17 mouse cellular contexts compared by ENCODE assay signal in the genomic region with DNA sequence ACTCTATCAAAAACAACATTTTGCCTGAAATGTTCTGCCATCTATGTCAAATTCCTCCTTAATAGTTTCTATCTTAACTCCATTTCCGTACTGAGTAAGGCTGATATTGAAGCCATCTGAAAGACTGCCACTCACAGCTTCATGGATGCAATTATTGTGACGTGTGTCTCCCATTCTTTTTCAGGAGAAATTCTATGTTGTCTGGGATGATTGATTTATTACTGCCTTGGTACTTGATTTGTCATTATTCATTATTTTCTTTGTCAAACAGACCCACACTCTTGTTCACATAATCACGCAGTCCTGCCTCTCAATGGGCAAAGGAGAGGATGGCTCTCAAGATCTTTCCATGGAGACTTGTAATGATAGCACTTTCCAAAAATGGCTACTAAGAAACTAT.
A peak's percentile ranks its signal among the peaks of the same experiment; 100 is the strongest.
DNase-seq lines count a peak whose midpoint lies in the region; ATAC-seq lines count a peak whose summit lies in the region.
"Had no signal": no experiment of that assay in that cellular context is flagged by ENCODE, and none has a peak within 500 bp of the region (broad histone marks: within the 10 kb centered on the region; RNA-seq: fewer than 3 reads in every experiment).

No protein-coding gene starts in this region.

- no peak overlapping the region for H3K27ac ChIP-seq in forebrain, embryonic 13.5 days
- no peak overlapping the region for H3K27ac ChIP-seq in forebrain, embryonic 11.5 days (ENCODE audit: low read depth, low read length)
- H3K27ac ChIP-seq in forebrain, embryonic 14.5 days (ENCODE audit: low read depth, low read length): no peak overlapping the region
- no peak overlapping the region for H3K27ac ChIP-seq in forebrain, embryonic 16.5 days (ENCODE audit: low read length)
- H3K27ac ChIP-seq in midbrain, embryonic 10.5 days (replicated peaks): no peak overlapping the region
- no peak overlapping the region for H3K27ac ChIP-seq in hindbrain, embryonic 11.5 days (ENCODE audit: low read depth, low read length)
- H3K27ac ChIP-seq: embryonic facial prominence, embryonic 10.5 days; embryonic facial prominence, embryonic 12.5 days had no signal

- no peak for DNase-seq in forebrain, embryonic 11.5 days (ENCODE audit: low spot score)
- peak; percentile 30 for DNase-seq in forebrain, embryonic 14.5 days (ENCODE audit: low spot score)
- no peak for DNase-seq in midbrain, embryonic 10.5 days (ENCODE audit: low spot score)
- DNase-seq in right cerebral cortex, postnatal 25 days: no peak
- DNase-seq in hindbrain, embryonic 11.5 days (ENCODE audit: low spot score): no peak
- DNase-seq: adrenal gland, adult 2 months; adrenal gland, postnatal 10 days; adrenal gland, postnatal 25 days; cerebellum, adult 11-12 months; cerebellum, adult 2 months; cerebellum, adult 9-10 months; cerebellum, postnatal 10 days; cerebellum, postnatal 25 days had no signal

- H3K27me3 ChIP-seq in forebrain, embryonic 13.5 days: no peaks in the 10 kb centered on the region
- H3K27me3 ChIP-seq in forebrain, embryonic 11.5 days (ENCODE audit: control insufficient read depth, insufficient read depth, low read length): no peaks in the 10 kb centered on the region
- no peaks in the 10 kb centered on the region for H3K27me3 ChIP-seq in forebrain, embryonic 14.5 days (replicated peaks; ENCODE audit: control insufficient read depth, insufficient read depth, low read length)
- no peaks in the 10 kb centered on the region for H3K27me3 ChIP-seq in forebrain, embryonic 16.5 days (replicated peaks; ENCODE audit: control insufficient read depth, insufficient read depth, low read length)
- H3K27me3 ChIP-seq in midbrain, embryonic 10.5 days (ENCODE audit: low read depth, poor library complexity, severe bottlenecking): no peaks in the 10 kb centered on the region
- H3K27me3 ChIP-seq in hindbrain, embryonic 11.5 days (ENCODE audit: control insufficient read depth, insufficient read depth, low read length): no peaks in the 10 kb centered on the region
- H3K27me3 ChIP-seq: embryonic facial prominence, embryonic 12.5 days had no signal

- peak; percentile 61 for ATAC-seq in forebrain, embryonic 13.5 days
- ATAC-seq in forebrain, embryonic 11.5 days (replicated peaks; ENCODE audit: low FRiP score): no peak
- peak; percentile 52; the same call in 1 of the 2 replicates for ATAC-seq in forebrain, embryonic 14.5 days
- ATAC-seq in forebrain, embryonic 16.5 days: peak; percentile 83
- no peak for ATAC-seq in hindbrain, embryonic 11.5 days (ENCODE audit: low FRiP score)

- H3K4me3 ChIP-seq in forebrain, embryonic 13.5 days: no peak overlapping the region
- no peak overlapping the region for H3K4me3 ChIP-seq in forebrain, embryonic 11.5 days (ENCODE audit: low read depth, low read length)
- H3K4me3 ChIP-seq in forebrain, embryonic 14.5 days (ENCODE audit: low read depth, low read length): no peak overlapping the region
- no peak overlapping the region for H3K4me3 ChIP-seq in forebrain, embryonic 16.5 days (replicated peaks; ENCODE audit: low read length)
- H3K4me3 ChIP-seq in midbrain, embryonic 10.5 days: no peak overlapping the region
- H3K4me3 ChIP-seq in hindbrain, embryonic 11.5 days (ENCODE audit: low read depth, low read length): no peak overlapping the region
- H3K4me3 ChIP-seq: embryonic facial prominence, embryonic 10.5 days; embryonic facial prominence, embryonic 12.5 days had no signal

- no peaks in the 10 kb centered on the region for H3K4me1 ChIP-seq in forebrain, embryonic 13.5 days
- H3K4me1 ChIP-seq in forebrain, embryonic 11.5 days (replicated peaks; ENCODE audit: control insufficient read depth, insufficient read depth, low read length): no peaks in the 10 kb centered on the region
- no peaks in the 10 kb centered on the region for H3K4me1 ChIP-seq in forebrain, embryonic 14.5 days (ENCODE audit: control insufficient read depth, insufficient read depth, low read length)
- H3K4me1 ChIP-seq in forebrain, embryonic 16.5 days (replicated peaks; ENCODE audit: control insufficient read depth, insufficient read depth, low read length): no peaks in the 10 kb centered on the region
- H3K4me1 ChIP-seq in midbrain, embryonic 10.5 days: no peaks in the 10 kb centered on the region
- no peaks in the 10 kb centered on the region for H3K4me1 ChIP-seq in hindbrain, embryonic 11.5 days (replicated peaks; ENCODE audit: control insufficient read depth, insufficient read depth, low read length)
- H3K4me1 ChIP-seq: embryonic facial prominence, embryonic 10.5 days; embryonic facial prominence, embryonic 12.5 days had no signal

- 64% methylated on average over 3 of the region's 3 CpGs for WGBS in forebrain, embryonic 13.5 days
- WGBS in forebrain, embryonic 11.5 days: 78% methylated on average over 3 of the region's 3 CpGs
- WGBS in forebrain, embryonic 14.5 days: 61% methylated on average over 3 of the region's 3 CpGs
- 58% methylated on average over 3 of the region's 3 CpGs for WGBS in forebrain, embryonic 16.5 days
- 86% methylated on average over 3 of the region's 3 CpGs for WGBS in midbrain, embryonic 10.5 days
- 61% methylated on average over 3 of the region's 3 CpGs for WGBS in hindbrain, embryonic 11.5 days

- no peaks in the 10 kb centered on the region for H3K36me3 ChIP-seq in forebrain, embryonic 13.5 days (ENCODE audit: poor library complexity, severe bottlenecking)
- no peaks in the 10 kb centered on the region for H3K36me3 ChIP-seq in forebrain, embryonic 11.5 days (ENCODE audit: control insufficient read depth, insufficient read depth, low read length)
- H3K36me3 ChIP-seq in forebrain, embryonic 14.5 days (ENCODE audit: control insufficient read depth, insufficient read depth, low read length): no peaks in the 10 kb centered on the region
- H3K36me3 ChIP-seq in forebrain, embryonic 16.5 days (ENCODE audit: control insufficient read depth, insufficient read depth): no peaks in the 10 kb centered on the region
- no peaks in the 10 kb centered on the region for H3K36me3 ChIP-seq in midbrain, embryonic 10.5 days
- H3K36me3 ChIP-seq in hindbrain, embryonic 11.5 days (ENCODE audit: control insufficient read depth, insufficient read depth, low read length): no peaks in the 10 kb centered on the region
- H3K36me3 ChIP-seq: embryonic facial prominence, embryonic 10.5 days; embryonic facial prominence, embryonic 12.5 days had no signal

- H3K4me2 ChIP-seq in forebrain, embryonic 13.5 days: no peak overlapping the region
- no peak overlapping the region for H3K4me2 ChIP-seq in forebrain, embryonic 11.5 days (ENCODE audit: low read depth, low read length, severe bottlenecking)
- H3K4me2 ChIP-seq in forebrain, embryonic 14.5 days (ENCODE audit: low read length): no peak overlapping the region
- H3K4me2 ChIP-seq in forebrain, embryonic 16.5 days (ENCODE audit: low read length): no peak overlapping the region
- no peak overlapping the region for H3K4me2 ChIP-seq in hindbrain, embryonic 11.5 days (replicated peaks; ENCODE audit: low read depth, low read length)
- H3K4me2 ChIP-seq: embryonic facial prominence, embryonic 12.5 days had no signal

- no peak overlapping the region for H3K9ac ChIP-seq in forebrain, embryonic 13.5 days
- no peak overlapping the region for H3K9ac ChIP-seq in forebrain, embryonic 11.5 days (ENCODE audit: low read length)
- no peak overlapping the region for H3K9ac ChIP-seq in forebrain, embryonic 14.5 days (ENCODE audit: low read length)
- H3K9ac ChIP-seq in forebrain, embryonic 16.5 days (replicated peaks; ENCODE audit: low read depth, low read length): no peak overlapping the region
- no peak overlapping the region for H3K9ac ChIP-seq in hindbrain, embryonic 11.5 days (ENCODE audit: low read depth, low read length)
- H3K9ac ChIP-seq: embryonic facial prominence, embryonic 12.5 days had no signal

- no peaks in the 10 kb centered on the region for H3K9me3 ChIP-seq in forebrain, embryonic 13.5 days (replicated peaks)
- no peaks in the 10 kb centered on the region for H3K9me3 ChIP-seq in forebrain, embryonic 11.5 days (ENCODE audit: control insufficient read depth, low read length)
- H3K9me3 ChIP-seq in forebrain, embryonic 14.5 days (replicated peaks; ENCODE audit: control insufficient read depth, low read length): no peaks in the 10 kb centered on the region
- H3K9me3 ChIP-seq in forebrain, embryonic 16.5 days (ENCODE audit: control insufficient read depth, low read length): no peaks in the 10 kb centered on the region
- no peaks in the 10 kb centered on the region for H3K9me3 ChIP-seq in midbrain, embryonic 10.5 days (replicated peaks)
- no peaks in the 10 kb centered on the region for H3K9me3 ChIP-seq in hindbrain, embryonic 11.5 days (ENCODE audit: control insufficient read depth, low read length)
- H3K9me3 ChIP-seq: embryonic facial prominence, embryonic 10.5 days; embryonic facial prominence, embryonic 12.5 days had no signal

Comparison
In these comparisons a context has a peak if more than half of its experiments do, and no peak if none do; other contexts are left out.
1. ATAC-seq: peak in forebrain, embryonic 13.5 days (single experiment), forebrain, embryonic 14.5 days (single experiment) and forebrain, embryonic 16.5 days (single experiment); none in forebrain, embryonic 11.5 days (single experiment) and hindbrain, embryonic 11.5 days (single experiment).